Mouse (Mus musculus): ENCODE measurements at regions not wholly inside any gene's neighbourhood (a gene's known extent, or its start where the extent isn't known, plus 50 kb on each side); places are given as distances from the start of the nearest gene placed in this dataset.
"Not testable (repeated sequence)": the region's sequence is repeated elsewhere in the genome, so short reads cannot be mapped to it uniquely, and the experiment has no call there.

- not testable (repeated sequence) for DNase-seq (ENCODE audit: extremely low spot score in 1 of 2, low spot score in 1 of 2)
Observed at GRCm38 (mm10) chr7:29639591-29639990, 87.2 kb downstream of the Catsperg2 start.

DNA sequence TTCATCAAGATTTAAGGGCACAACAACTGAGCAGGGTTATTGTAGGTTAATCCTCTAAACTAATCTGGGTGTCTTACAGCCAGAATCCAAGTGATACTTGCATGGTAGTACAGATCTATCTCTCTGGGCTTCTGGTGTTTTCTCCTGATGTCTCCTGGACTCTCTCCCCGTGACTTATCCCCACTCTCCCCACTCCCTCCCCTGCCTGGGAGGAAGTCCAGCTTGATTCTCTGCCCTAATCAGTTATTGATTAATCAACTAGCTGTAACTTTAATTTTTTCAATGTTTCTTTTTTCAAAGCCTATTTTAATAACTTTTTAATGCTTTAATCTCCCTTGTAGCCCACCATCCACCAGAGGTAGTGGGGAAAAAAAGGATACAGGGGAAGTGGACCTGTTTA, 83.9 kb upstream of the Sipa1l3 start:
- DNase-seq (ENCODE audit: extremely low spot score in 1 of 2, low spot score in 1 of 2) = no peak

- DNase-seq (ENCODE audit: extremely low spot score in 1 of 2, low spot score in 1 of 2) = no peak
Observed at GRCm38 (mm10) chr7:29601337-29601736, 82.9 kb upstream of the Sipa1l3 start.

- DNase-seq (ENCODE audit: extremely low spot score in 1 of 2, low spot score in 1 of 2) = peak; percentile 69 to 82
Observed at GRCm38 (mm10) chr7:29597291-29597690, 78.8 kb upstream of the Sipa1l3 start.

- DNase-seq (ENCODE audit: extremely low spot score in 1 of 2, low spot score in 1 of 2) = no peak
Observed at GRCm38 (mm10) chr7:29578128-29578527, 59.7 kb upstream of the Sipa1l3 start.

DNA sequence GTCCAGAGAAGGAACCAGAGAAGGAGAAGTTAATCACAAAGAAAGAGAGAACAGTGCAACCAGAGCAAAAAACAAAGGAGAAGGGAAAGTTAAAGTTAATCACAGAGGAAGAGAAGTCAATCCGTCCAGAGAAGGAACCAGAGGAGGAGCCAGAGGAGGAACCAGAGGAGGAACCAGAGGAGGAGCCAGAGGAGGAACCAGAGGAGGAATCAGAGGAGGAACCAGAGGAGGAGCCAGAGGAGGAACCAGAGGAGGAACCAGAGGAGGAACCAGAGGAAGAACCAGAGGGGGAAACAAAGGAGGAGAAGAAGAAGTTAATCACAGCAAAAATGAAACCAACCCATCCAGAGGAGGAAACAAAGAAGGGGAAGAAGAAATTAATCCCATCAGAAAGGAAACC, 57.2 kb upstream of the Sipa1l3 start:
- no peak for DNase-seq (ENCODE audit: extremely low spot score in 1 of 2, low spot score in 1 of 2)

Data from layer of hippocampus, postnatal 25 days (tissue).